Mouse (Mus musculus) heart, embryonic 10.5 days (tissue): ENCODE results near the gene A930018P22Rik. TPM values are rescaled to one million over a fixed set of nuclear protein-coding genes. Genes with fewer than 3 reads are reported as not detected.

Source experiments
- DNase-seq: peaks from one replicate; pipeline ENCODE4 v3.0.0-alpha.2; 2017; ENCODE audit warnings: low spot score
- H3K27ac ChIP-seq: fragments of 300-500 bp; sonication (generic); 2 replicates; pipeline ENCODE4 v1.5.1; 2016; ENCODE audit warnings: mild to moderate bottlenecking
- H3K27me3 ChIP-seq: fragments of 300-500 bp; sonication (generic); 2 replicates; pipeline ENCODE4 v1.6.1; 2016; ENCODE audit warnings: mild to moderate bottlenecking; ENCODE audit not compliant: poor library complexity, insufficient read depth, severe bottlenecking
- H3K36me3 ChIP-seq: fragments of 300-500 bp; sonication (generic); 2 replicates; pipeline ENCODE4 v1.6.1; 2016; ENCODE audit warnings: mild to moderate bottlenecking, moderate library complexity
- H3K4me1 ChIP-seq: fragments of 300-500 bp; sonication (generic); 2 replicates; pipeline ENCODE4 v1.6.1; 2016; ENCODE audit warnings: mild to moderate bottlenecking
- H3K4me3 ChIP-seq: fragments of 300-500 bp; sonication (generic); 2 replicates; pipeline ENCODE4 v1.5.1; 2016; ENCODE audit warnings: mild to moderate bottlenecking, moderate library complexity
- H3K9me3 ChIP-seq: fragments of 300-500 bp; sonication (generic); 2 replicates; pipeline ENCODE4 v1.6.1; 2016; ENCODE audit warnings: mild to moderate bottlenecking, moderate library complexity
- WGBS: fragments of 180-500 bp; shearing (Covaris S2); methylation state at CpG from one replicate; pipeline ENCODE4 v1.1.7; 2016; 5-methylcytosine and 5-hydroxymethylcytosine counted together
- polyA plus RNA-seq: library from polyadenylated mRNA; unstranded; fragments of >200 nt; fragmentation: Nextera tagmentation; extraction: Ambion mirVana; gene quantifications from 2 replicates; pipeline ENCODE4 v1.2.1, GENCODE M21; 2016

A930018P22Rik gene
- polyA plus RNA-seq, 1 experiment from 2014 or later: 0.55 TPM

GRCm38 (mm10) chr2:104147910-104148561 lies 25.5 kb downstream of the A930018P22Rik start:
- Histone ChIP-seq H3K27ac (no peak overlapping the region), H3K4me3 (no peak overlapping the region), H3K4me1 (peaks cover 4% of the 10 kb centered on the region; the same call in 1 of the 2 replicates), H3K9me3 (no peaks in the 10 kb centered on the region), H3K27me3 (no peaks in the 10 kb centered on the region), H3K36me3 (no peaks in the 10 kb centered on the region)
- DNase-seq: no peak
- 71% methylated on average over 4 of the region's 4 CpGs for WGBS

GRCm38 (mm10) chr2:104150608-104151397 lies 28.2 kb downstream of the A930018P22Rik start:
- Histone ChIP-seq H3K4me1 (peaks cover 8% of the 10 kb centered on the region), H3K4me3 (no peak overlapping the region), H3K9me3 (no peaks in the 10 kb centered on the region), H3K27me3 (no peaks in the 10 kb centered on the region), H3K36me3 (no peaks in the 10 kb centered on the region), H3K27ac (no peak overlapping the region)
- WGBS: 76% methylated on average over 6 of the region's 6 CpGs
- DNase-seq: no peak

- Histone ChIP-seq H3K4me1 (peaks cover 9% of the 10 kb centered on the region), H3K36me3 (no peaks in the 10 kb centered on the region), H3K27ac (no peak overlapping the region), H3K4me3 (no peak overlapping the region), H3K9me3 (no peaks in the 10 kb centered on the region), H3K27me3 (no peaks in the 10 kb centered on the region)
- DNase-seq: no peak
- WGBS: 80% methylated on average over 4 of the region's 4 CpGs
Observed at GRCm38 (mm10) chr2:104153345-104153744, 30.8 kb downstream of the A930018P22Rik start.

- Histone ChIP-seq H3K4me1 (peaks cover 9% of the 10 kb centered on the region), H3K36me3 (no peaks in the 10 kb centered on the region), H3K4me3 (no peak overlapping the region), H3K9me3 (no peaks in the 10 kb centered on the region), H3K27ac (no peak overlapping the region), H3K27me3 (no peaks in the 10 kb centered on the region)
- WGBS: 83% methylated on average over 3 of the region's 3 CpGs
- DNase-seq: no peak
Observed at GRCm38 (mm10) chr2:104153876-104154275, 31.3 kb downstream of the A930018P22Rik start.

- H3K27ac ChIP-seq: no peak overlapping the region
- no peaks in the 10 kb centered on the region for H3K9me3 ChIP-seq
- H3K36me3 ChIP-seq: no peaks in the 10 kb centered on the region
- peaks cover 5% of the 10 kb centered on the region; the same call in 1 of the 2 replicates for H3K4me1 ChIP-seq
- no peak for DNase-seq
- no peak overlapping the region for H3K4me3 ChIP-seq
- H3K27me3 ChIP-seq: no peaks in the 10 kb centered on the region
- 82% methylated on average over 4 of the region's 4 CpGs for WGBS
Observed at GRCm38 (mm10) chr2:104157831-104158230, 35.3 kb downstream of the A930018P22Rik start.

- no peaks in the 10 kb centered on the region for H3K27me3 ChIP-seq
- no peaks in the 10 kb centered on the region for H3K4me1 ChIP-seq
- no peak overlapping the region for H3K4me3 ChIP-seq
- no peak for DNase-seq
- H3K36me3 ChIP-seq: no peaks in the 10 kb centered on the region
- no peaks in the 10 kb centered on the region for H3K9me3 ChIP-seq
- WGBS: 77% methylated on average over 7 of the region's 7 CpGs
- no peak overlapping the region for H3K27ac ChIP-seq
Observed at GRCm38 (mm10) chr2:104163418-104163817, 40.8 kb downstream of the A930018P22Rik start.

- Histone ChIP-seq H3K9me3 (no peaks in the 10 kb centered on the region), H3K27me3 (no peaks in the 10 kb centered on the region), H3K36me3 (no peaks in the 10 kb centered on the region), H3K4me1 (no peaks in the 10 kb centered on the region), H3K4me3 (no peak overlapping the region), H3K27ac (no peak overlapping the region)
- DNase-seq: no peak
- 80% methylated on average over 4 of the region's 4 CpGs for WGBS
Observed at GRCm38 (mm10) chr2:104163978-104164487, 41.5 kb downstream of the A930018P22Rik start.

- Histone ChIP-seq H3K27ac (no peak overlapping the region), H3K9me3 (no peaks in the 10 kb centered on the region), H3K36me3 (no peaks in the 10 kb centered on the region), H3K4me3 (no peak overlapping the region), H3K4me1 (no peaks in the 10 kb centered on the region), H3K27me3 (no peaks in the 10 kb centered on the region)
- WGBS: 68% methylated on average over 2 of the region's 2 CpGs
- no peak for DNase-seq
Observed at GRCm38 (mm10) chr2:104165631-104166030, 43.1 kb downstream of the A930018P22Rik start.

- no peak overlapping the region for H3K4me3 ChIP-seq
- no peak for DNase-seq
- H3K9me3 ChIP-seq: no peaks in the 10 kb centered on the region
- no peaks in the 10 kb centered on the region for H3K27me3 ChIP-seq
- no peak overlapping the region for H3K27ac ChIP-seq
- WGBS: 91% methylated on average over 23 of the region's 23 CpGs
- H3K36me3 ChIP-seq: no peaks in the 10 kb centered on the region
- no peaks in the 10 kb centered on the region for H3K4me1 ChIP-seq
Observed at GRCm38 (mm10) chr2:104167765-104168164, 45.2 kb downstream of the A930018P22Rik start.

GRCm38 (mm10) chr2:104168186-104168896 lies 45.8 kb downstream of the A930018P22Rik start:
- no peaks in the 10 kb centered on the region for H3K36me3 ChIP-seq
- no peaks in the 10 kb centered on the region for H3K4me1 ChIP-seq
- no peak overlapping the region for H3K27ac ChIP-seq
- H3K27me3 ChIP-seq: no peaks in the 10 kb centered on the region
- no peaks in the 10 kb centered on the region for H3K9me3 ChIP-seq
- WGBS: 88% methylated on average over 17 of the region's 17 CpGs
- H3K4me3 ChIP-seq: no peak overlapping the region
- no peak for DNase-seq

GRCm38 (mm10) chr2:104172695-104173348 lies 50.3 kb downstream of the A930018P22Rik start:
- no peak overlapping the region for H3K27ac ChIP-seq
- no peaks in the 10 kb centered on the region for H3K36me3 ChIP-seq
- 58% methylated on average over 11 of the region's 11 CpGs for WGBS
- no peaks in the 10 kb centered on the region for H3K9me3 ChIP-seq
- no peak for DNase-seq
- H3K27me3 ChIP-seq: no peaks in the 10 kb centered on the region
- peaks cover 20% of the 10 kb centered on the region for H3K4me1 ChIP-seq
- H3K4me3 ChIP-seq: no peak overlapping the region

- H3K27me3 ChIP-seq: no peaks in the 10 kb centered on the region
- no peaks in the 10 kb centered on the region for H3K9me3 ChIP-seq
- H3K4me1 ChIP-seq: peaks cover 20% of the 10 kb centered on the region
- no peak overlapping the region for H3K4me3 ChIP-seq
- no peaks in the 10 kb centered on the region for H3K36me3 ChIP-seq
- no peak for DNase-seq
- 86% methylated on average over 3 of the region's 3 CpGs for WGBS
- no peak overlapping the region for H3K27ac ChIP-seq
Observed at GRCm38 (mm10) chr2:104173431-104173830, 50.9 kb downstream of the A930018P22Rik start.
